Mouse (Mus musculus) gastrocnemius, postnatal 4 days (tissue): ENCODE measurements around the gene Numb. TPM values are rescaled to one million over a fixed set of nuclear protein-coding genes. Genes with fewer than 3 reads are reported as not detected.
"Not testable (repeated sequence)": the region's sequence is repeated elsewhere in the genome, so short reads cannot be mapped to it uniquely, and the experiment has no call there.

Experiments used
- DNase-seq, 2 experiments: peaks; one replicate each; pipeline ENCODE4 v3.0.0; 2021 to 2022; ENCODE audit warnings: low spot score in 2 of 2, mixed read lengths in 2 of 2
- long read RNA-seq, 2 experiments: library from polyadenylated mRNA; stranded (forward); transcript quantifications; one replicate each; pipeline ENCODE4 v2.0.0; 2021
- total RNA-seq, 2 experiments: library from RNA; stranded (reverse); gene quantifications; 2 replicates each; pipeline ENCODE4 v1.2.3; 2021

Gene Numb
- total RNA-seq, result 10 to 100 TPM; 26.5 to 28.8 TPM
- long read RNA-seq, experiment 1, transcript Numb-204 (11 exons, 3,549 nt), result major isoform, 7 of 26 reads
- long read RNA-seq, experiment 1, partial matches to known transcripts, result 4 of 26 reads
- long read RNA-seq, experiment 1, other reads (novel, unspliced or antisense), result 15 of 26 reads
- long read RNA-seq, experiment 2, partial matches to known transcripts, result 8 of 30 reads
- long read RNA-seq, experiment 2, other reads (novel, unspliced or antisense), result 18 of 30 reads

DNA sequence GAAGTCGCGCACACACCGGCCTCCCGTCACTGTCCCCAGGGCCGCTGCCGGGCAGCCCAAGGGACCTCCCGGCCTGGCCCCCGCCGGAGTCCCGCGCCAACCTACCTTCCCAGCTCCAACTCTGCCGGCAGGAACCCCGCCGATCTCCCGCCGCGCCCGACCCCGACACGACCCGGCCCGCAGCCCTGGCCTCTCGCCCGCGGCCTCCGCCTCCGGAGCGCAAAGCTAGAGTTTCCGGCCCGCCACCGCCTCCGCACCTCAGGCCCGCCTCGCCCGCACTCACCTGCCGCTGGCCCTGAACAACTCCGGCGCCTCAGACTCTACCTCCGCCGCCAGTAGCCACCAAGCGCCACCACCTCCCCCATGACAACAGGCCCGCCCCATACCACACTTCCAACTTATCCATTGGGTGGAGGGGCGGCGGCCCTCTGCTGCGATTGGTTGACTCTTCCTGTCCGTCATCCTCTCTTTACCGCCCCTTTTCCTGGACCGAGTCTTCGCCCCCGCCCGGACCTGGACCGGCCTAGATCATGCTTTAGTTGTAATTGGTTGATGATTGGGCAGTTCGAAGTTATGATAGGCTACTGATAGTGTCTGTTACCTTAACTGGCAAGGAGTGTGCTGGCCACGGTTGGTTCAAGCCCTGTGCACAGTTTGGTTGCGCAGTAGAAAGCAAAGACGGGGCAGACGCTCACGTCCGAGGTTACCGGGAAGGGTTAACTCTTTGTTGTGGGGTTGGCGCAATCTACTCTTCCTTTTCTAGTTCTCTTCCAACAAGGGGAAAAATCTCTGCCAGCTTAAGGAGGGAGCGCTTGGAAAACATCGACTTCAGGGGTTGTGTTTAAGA, at the start of gene Numb:
TSS of gene Numb (minus strand) at position 400 of the 847 bp plus-strand sequence.
- DNase-seq, result peak; percentile 92 to 96

DNA sequence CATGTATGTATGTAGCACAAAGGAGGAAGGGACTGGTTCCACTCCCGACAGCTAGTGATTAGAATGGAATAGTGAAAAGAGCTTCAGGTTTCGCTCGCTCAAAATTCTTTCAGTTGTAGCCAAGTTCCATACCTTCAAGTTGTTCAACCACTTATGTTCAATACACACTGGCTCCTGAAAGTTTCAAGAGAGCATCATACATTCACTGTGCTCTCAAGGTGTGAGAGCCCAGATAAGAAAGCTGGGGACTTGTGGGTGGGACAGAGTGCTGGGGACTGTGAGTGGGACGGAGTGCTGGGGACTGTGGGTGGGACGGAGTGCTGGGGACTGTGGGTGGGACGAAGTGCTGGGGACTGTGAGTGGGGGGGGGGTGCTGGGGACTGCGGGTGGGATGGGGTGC, 43.5 kb upstream of the Numb start:
- DNase-seq, result no peak

DNA sequence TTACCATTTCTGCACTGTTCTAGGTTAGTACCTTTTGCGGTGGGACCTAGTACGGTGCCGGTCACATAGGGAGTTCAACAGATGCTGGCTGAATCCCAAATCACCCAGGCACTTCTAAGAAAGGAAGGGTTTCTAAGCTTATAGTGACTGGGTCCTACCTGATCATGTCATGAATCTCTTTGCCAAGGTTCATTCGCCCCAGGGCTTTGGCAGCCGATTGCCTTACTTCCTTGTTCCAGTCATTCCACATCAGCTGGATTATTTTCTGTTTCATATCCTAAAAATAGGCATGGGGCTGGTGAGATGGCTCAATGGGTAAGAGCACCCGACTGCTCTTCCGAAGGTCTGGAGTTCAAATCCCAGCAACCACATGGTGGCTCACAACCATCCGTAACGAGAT, 36.5 kb upstream of the Numb start:
- no peak for DNase-seq

DNA sequence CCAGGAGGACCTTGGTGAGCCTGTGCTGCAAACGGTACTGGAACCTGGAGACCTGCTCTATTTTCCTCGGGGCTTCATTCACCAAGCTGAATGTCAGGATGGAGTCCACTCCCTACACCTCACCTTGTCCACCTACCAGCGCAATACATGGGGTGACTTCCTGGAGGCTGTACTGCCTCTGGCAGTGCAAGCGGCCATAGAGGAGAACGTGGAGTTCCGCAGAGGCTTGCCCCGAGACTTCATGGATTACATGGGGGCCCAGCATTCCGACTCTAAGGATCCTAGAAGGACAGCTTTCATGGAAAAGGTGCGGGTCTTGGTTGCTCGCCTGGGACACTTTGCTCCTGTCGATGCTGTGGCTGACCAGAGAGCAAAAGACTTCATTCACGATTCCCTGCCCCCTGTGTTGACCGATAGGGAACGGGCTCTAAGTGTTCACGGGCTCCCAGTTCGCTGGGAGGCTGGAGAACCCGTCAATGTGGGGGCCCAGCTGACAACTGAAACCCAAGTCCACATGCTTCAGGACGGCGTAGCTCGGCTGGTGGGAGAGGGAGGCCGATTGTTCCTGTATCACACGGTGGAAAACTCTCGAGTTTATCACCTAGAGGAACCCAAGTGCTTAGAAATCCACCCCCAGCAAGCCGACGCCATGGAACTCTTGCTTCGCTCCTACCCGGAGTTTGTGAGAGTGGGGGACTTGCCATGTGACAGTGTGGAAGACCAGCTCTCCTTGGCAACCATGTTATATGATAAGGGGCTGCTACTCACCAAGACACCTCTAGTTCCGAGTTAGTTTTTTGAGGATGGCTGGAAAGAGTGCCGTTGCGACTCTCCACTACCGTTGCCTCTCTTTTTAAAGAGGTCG, 30.2 kb upstream of the Numb start:
- DNase-seq, result no peak

DNA sequence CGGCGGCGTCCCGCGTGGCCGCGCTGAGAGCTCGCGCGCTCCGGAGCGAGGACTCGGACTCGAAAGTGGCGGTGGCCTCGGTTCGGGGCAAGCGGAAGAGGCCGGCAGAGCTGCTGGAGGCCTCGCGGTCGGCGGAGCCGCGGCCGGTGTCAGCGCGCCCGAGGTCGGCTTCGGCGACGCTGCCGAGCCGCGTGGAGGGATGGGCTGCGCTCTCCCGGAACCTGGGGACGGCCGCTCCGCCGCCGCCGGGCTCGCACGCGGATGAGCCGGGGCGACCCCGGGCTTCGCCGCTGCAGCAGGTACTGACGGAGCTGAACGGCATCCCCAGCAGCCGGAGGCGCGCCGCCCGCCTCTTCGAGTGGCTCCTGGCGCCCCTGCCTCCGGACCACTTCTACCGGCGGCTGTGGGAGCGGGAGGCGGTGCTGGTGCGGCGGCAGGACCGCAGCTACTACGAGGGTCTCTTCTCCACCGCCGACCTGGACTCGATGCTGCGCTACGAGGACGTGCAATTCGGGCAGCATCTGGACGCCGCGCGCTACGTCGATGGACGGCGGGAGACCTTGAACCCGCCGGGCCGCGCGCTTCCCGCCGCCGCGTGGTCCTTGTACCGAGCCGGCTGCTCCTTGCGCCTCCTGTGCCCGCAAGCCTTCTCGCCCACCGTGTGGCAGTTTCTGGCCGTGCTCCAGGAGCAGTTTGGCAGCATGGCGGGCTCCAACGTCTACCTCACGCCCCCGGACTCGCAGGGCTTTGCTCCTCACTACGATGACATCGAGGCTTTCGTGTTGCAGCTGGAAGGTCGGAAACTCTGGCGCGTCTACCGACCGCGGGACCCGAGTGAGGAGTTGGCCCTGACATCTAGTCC, 29.3 kb upstream of the Numb start:
- peak in 1 of 2 experiments; percentile 39 for DNase-seq

DNA sequence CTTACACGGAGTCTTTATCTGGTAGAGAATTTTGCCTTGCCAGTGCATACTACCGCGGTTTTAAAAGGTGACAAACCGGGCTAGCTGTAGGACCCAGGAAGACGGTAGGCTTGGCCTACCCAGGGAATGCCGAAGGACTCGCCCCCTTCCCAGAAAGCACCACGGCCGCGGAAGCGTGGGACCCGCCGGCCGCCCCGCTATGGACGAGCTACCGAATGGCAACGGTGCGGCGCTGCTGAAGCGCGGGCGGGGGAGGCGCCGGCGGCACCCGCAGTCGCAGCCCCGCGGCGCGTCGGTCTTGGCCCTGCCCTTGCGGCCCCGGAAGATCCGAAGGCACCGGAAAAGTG, 28.7 kb upstream of the Numb start, which contains the start of gene Riox1:
TSS of gene Riox1 (plus strand) at position 116 of the 347 bp plus-strand sequence.
- DNase-seq, result peak; percentile 59 to 81

DNA sequence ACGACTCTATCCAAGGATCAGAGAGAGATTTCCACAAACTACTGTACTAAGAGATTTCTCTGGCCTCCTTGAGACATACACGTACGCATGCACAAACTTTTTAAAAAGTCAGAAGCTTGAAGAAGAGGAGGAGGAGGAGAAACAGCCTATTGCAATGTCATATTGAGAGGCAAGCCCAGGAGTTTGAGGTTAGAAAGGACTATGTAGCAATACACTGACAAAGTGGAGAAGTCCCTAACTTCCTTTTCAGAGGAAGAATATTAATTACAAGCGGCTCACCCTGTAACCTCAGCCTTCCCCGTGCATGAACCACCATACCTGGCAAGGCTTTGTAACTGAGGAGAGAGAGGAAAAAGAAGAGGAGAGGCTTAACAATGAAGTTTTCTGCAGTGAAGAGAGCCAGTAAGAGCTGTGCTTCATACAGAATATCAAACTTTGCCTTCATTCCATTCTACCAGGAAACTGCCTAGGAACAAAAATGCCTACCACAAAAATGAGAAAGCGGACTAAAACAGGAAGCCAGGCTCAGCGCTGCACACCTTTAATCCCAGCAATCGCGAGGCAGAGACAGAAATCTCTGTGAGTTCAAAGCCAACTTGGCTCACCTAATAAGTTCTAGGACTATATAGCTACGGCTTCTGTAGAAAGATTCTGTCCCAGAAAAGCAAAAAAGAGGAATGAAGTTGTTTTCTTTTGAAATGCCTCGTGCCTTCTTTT, 28.2 kb upstream of the Numb start:
- DNase-seq, result no peak

DNA sequence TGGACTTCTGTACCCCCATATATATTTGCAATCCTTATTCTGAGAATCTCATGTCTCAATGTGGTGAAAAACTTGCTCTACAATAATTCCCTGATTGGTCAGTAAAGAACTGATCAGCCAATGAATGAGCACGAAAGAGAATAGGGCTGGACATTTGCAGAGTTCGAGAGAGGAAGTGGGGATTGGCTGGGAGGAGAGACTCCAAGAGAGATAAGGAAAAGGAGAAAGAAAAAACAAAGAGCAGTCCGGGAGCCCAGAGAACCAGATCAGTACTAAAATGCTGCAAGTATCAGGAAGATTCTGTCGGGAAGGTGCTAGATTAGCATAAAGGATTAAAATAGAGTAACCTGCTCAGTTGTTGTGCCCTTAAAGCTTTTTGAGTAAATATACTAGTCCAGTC, 27.3 kb upstream of the Numb start:
- DNase-seq, result no peak

DNA sequence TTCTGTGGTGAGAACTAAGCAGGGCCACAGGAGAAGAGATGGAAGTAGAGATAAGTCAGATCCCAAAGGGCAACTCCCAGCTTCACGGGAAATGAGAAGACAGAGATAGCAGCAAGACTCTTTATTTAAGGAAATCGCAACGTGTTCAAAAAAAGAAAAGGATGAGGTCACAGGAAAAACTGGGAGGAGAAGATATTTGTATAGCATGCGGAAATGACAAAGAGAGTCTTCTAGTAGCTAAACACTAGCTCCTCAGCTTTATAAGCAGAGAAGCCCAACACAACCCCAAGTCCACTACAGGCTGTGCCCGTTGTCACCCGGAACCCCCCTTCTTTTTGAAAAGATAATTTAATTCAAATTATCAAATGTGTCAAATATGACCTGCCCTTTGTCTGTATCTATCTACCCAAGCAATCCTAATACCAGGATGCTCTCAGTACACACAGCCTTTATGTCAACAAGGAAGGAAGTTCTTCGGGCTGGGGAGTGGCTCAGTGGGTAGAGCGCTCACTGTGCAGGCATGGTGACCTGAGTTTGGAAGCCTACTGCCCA, 25.6 kb upstream of the Numb start:
- DNase-seq, result no peak

DNA sequence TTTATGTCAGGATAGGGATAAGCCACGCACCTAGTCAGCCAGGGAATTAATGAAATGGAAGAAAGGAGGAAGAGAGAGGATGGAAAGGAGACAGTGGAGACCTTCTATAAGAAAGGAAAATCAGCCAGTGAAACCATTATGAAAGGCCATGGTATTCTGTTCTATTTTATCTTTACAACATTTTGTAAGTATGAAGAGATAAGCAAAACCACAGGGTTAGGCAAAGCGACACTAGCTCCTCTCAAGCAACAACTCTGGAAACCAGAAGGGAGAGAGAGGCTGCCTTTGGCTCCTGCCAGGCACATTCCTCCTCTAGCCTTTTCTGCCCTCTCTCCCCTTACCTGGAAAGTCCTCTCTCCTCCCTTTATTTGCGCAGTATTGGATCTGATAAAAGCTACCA, 20.2 kb upstream of the Numb start:
- DNase-seq, result no peak

DNA sequence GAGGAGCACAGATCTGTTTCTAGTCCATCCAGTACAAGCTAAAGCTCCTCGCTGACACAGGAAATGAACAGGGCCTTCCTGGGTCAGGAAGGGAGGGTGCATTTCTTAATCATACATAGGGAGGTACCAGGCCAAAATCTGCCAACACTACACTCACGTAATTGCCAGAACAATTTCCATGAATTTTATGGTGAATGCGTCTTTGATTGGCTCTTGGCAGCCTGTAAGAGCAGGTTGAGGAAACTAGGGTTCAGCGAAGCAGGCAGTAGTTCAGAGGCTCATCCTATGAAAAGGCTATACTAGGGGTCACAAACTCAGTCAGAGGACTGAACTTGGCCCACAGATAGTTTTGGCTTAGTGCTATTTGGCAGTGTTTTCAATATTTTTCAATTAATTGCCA, 18.3 kb upstream of the Numb start:
- DNase-seq, result no peak

DNA sequence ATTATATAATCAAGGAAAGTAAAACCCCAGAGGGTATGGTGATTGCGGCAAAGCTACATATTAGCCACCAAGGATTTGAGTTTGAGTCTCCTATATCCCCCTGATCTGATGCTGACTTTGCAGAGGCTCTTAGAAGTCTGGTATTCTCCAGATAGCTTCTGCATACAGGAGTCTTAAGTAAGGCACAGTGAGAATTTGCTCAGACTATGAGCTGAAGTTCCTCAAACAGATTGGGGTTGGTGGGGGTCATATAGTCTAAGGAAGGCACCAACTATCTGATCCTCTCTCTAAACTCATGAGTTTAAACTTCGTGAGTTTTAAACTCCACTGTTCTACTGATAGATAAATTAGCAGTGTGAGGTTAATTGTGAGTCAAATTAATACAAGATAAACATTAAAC, 17.6 kb upstream of the Numb start:
- no peak for DNase-seq

DNA sequence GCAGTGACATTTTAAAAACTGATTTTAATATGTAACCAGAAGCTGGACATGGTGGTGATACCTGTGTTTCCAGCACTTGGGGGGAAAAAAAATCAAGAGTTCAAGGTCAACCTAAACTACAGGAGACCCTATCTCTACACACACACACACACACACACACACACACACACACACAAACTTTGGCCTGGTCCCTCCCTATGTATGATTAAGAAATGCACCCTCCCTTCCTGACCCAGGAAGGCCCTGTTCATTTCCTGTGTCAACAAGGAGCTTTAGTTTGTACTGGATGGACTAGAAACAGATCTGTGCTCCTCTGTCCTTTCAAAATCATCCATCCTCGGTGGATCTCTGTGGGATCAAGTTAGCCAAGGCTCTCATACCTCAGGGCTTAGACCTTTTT, 16.9 kb upstream of the Numb start:
- DNase-seq, result not testable (repeated sequence)

DNA sequence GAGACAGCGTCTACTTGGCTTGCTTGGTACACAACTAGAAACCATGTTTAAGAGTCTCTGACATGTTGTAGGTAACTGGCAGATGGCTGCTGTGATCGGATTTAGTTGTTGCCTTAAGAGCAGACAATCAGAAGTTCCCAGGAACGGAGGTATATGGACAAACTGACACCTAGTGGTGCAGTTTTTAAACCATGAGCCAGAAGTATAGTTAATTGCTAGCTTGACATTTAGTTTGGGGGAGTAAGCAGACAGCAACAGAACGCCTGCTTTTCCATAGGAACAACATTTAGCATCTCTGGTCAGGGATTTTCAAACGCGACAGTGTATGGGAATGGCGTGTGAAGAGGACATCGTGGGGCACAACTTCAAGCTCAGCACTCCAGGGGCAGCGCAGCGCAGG, 15.9 kb upstream of the Numb start:
- no peak for DNase-seq

DNA sequence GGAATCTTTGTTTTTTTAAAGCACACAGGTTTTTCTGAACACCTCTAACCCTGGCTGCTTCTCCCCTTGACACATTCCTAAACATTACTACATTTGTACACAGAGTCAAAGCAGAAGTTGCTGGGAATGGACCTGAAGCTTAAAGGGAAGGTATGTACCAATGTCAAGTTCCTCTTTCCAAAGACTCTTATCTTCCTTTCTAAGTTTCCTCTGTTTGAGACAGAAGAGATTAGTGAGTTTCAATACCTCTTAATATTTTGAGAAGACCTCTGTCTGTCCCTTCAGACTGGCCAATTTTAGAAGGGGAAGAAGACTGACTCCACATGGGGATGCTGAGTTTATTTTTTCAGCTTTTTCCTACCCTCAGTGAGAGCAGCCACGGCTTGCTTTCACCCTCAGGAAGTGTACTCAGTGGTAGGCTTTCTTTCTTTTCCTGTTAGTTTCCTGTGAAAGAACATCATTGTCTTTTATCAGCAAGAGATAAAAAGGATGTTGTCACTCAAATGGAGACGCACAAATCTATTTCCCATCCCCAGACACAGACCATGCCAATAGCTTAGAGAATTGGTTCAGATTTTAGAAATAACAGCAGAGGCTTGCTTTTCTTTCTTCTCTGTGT, 7.6 kb upstream of the Numb start:
- no peak for DNase-seq

DNA sequence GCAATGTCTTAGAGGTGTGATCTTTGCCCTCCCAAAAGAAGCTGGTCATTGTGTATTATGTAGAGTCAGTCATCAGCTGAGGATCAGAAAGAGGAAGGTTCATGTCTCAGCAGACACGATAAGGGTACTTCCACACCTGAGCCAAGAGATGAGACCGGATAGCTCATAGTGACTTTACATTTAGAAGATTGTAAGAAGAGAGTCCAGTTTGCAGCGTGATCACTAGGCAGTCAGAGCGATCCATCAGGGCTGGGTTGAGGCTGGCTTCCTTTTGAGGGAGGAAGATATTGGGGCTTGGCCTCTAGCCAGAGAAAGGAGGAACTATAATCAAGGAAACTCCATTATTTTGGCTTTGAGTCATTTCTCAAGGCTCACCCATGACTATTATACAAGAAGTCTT, 6.0 kb upstream of the Numb start:
- DNase-seq, result no peak

DNA sequence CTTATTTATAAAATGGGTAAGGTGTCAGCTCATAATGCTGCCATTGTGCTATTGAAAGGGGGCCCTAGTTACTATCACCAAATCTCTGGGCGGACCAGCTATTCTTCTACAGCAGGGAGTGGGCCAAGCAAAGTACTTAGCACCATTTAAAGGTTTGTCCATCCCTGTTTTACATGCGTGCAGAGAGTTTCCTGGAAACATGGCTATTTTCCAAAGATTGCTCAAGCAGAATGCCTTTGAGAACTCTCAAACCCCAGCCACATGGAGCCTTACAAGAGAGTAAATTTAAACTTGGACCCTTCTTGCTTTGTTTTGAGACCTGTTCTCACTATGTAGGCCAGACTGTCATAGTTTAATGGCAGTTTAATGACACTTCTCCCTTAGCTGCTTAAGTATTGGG, 4.3 kb upstream of the Numb start:
- no peak for DNase-seq

DNA sequence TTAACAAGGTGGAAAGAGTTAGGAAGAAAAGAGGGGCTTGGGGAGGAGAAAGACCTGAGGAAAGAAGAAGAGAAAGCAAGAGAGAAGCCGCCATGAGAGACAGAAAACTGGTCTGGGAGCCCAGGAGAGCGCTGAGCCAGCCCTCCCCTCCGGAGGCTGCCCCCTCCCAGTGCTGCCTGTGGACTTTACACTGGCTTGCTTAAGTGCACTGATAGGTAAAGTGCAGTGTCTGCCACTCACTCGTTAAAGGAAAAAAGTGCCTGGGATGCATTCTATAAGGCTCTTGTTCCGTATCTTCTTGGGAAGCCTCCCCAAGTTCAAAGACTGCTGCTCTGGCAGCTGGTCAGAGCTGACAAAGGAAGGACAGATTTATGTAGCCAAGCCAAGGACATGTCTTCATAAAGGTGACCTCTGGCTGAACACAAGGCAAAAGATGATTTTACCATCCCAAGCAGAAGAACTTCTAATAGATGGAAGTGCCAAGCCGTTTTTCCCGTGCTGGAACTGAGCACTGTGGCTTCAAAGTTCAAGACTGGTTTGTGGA, 3.5 kb upstream of the Numb start:
- no peak for DNase-seq

DNA sequence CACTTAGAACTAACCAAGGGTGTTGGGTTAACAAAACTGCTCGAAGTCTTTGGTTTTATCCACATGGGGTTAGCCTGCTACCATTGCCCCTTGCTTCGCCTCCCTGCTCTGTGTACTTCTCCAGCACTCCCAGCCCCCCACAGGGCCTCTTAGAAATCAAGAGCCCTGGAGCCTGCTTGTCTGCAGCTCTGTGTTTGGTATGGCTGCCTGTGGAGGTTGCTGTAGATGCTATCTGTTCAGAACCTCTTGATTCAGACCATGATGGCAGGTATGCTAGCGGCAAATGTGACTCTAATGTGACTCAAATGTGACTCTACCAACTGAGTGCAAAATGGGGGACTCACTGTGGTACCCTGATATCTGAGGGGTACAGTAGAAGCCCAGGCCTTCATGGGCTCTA, 2.6 kb upstream of the Numb start:
- no peak for DNase-seq
